Mouse (Mus musculus) brain, embryonic 14.5 days (tissue): Measurements from ENCODE around the gene Esrrb.

Source experiments
- CTCF ChIP-seq: fragments of 200-500 bp; IDR thresholded peaks from 2 replicates; pipeline ENCODE4 v1.5.1; 2012; ENCODE audit warnings: inconsistent platforms, mild to moderate bottlenecking, moderate library complexity, borderline replicate concordance; ENCODE audit not compliant: insufficient read depth, insufficient read length; ENCODE audit errors: extremely low read depth
- POLR2A ChIP-seq: fragments of 200-500 bp; IDR thresholded peaks from 2 replicates; pipeline ENCODE4 v1.6.1; 2012; ENCODE audit warnings: mild to moderate bottlenecking, inconsistent platforms, borderline replicate concordance; ENCODE audit not compliant: poor library complexity, insufficient read depth, insufficient read length, severe bottlenecking; ENCODE audit errors: extremely low read depth

GRCm38 (mm10) chr12:86501728-86502127, 140.8 kb downstream of the Esrrb start:
- no peak for TF ChIP-seq POLR2A
- no peak for TF ChIP-seq CTCF
